Mouse (Mus musculus): ENCODE data around the gene Ncl. TPM values are rescaled to one million over a fixed set of nuclear protein-coding genes. Genes with fewer than 3 reads are reported as not detected.
A peak's percentile ranks its signal among the peaks of the same experiment; 100 is the strongest.

Ncl gene
- total RNA-seq (2014; rRNA removed): 19.7 and 24.3 TPM in 2 replicates
- polyA plus RNA-seq (2012; rRNA removed): 4.1 and 4.6 TPM in 2 replicates

DNA sequence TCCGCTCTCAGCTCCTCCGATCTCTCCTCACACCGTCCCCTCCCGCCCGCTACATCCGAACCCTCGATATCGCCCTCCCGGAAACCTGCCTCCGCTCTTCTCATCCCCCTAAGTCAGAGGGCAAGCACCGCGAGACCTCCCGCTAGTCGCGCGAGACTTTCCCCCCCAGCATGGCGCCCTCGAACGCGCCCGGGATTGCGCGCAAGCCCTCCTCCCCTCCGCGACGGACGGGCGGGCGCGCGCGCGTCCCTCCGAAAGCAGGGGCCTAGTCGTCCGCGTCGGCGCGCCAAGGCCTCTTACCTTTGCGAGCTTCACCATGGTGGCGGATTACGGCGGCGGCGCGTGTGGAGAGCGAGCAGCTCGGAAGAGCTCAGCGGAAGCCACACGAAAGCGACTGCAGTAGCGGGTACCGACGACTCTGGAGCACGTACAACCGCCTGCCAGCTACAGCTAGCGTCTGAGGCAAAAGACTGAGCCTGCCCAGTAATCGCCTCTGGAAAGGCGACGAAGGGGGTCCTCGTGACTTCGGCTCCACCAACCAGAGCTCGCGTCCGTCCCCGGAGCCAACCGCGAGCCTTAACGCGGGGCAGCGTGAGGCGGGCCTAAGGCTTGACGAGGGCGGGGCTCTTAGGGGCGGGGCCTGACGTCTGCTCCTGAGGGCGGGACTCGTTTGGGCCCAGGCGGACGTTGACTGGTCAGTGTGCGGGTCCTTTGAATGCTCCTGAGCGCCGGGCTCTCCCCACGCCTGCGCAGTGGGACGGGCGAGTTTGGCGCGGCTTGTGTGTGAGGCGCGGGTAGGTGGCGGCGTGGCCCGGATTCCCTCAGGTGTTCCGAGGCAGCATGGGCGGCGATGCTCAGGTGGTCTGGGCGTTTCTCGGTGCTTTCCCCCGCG lies at the start of gene Ncl:
TSS of gene Ncl (minus strand) at position 495 of the 892 bp plus-strand sequence.
- TF ChIP-seq CTCF (IDR thresholded peaks at IDR 0.05; ENCODE audit: low read depth, low read length) (no peak), POLR2A (IDR thresholded peaks at IDR 0.05; ENCODE audit: extremely low read depth, insufficient read depth, low read length) (peak; percentile 99)
- Histone ChIP-seq H3K36me3 (ENCODE audit: control insufficient read depth, insufficient read depth, low read length) (peaks cover 32% of the 10 kb centered on the region), H3K9ac (ENCODE audit: low read depth, low read length) (peak within 1 kb of the TSS; percentile 92), H3K4me1 (ENCODE audit: control insufficient read depth, insufficient read depth, low read length) (peaks cover 10% of the 10 kb centered on the region), H3K4me3 (ENCODE audit: insufficient read depth, low read depth, low read length) (peak within 1 kb of the TSS; percentile 78), H3K27ac (replicated peaks; ENCODE audit: insufficient read depth, low read depth, low read length) (peak within 1 kb of the TSS; percentile 81), H3K27me3 (ENCODE audit: control insufficient read depth, insufficient read depth, low read length) (no peaks in the 10 kb centered on the region), H3K79me2 (ENCODE audit: control insufficient read depth, insufficient read depth, low read length) (peaks cover 4% of the 10 kb centered on the region; the same call in 1 of the 2 replicates)
- WGBS: 1% methylated on average over 102 of the region's 102 CpGs
- peak; percentile 92 for DNase-seq (ENCODE audit: extremely low read depth, low read depth, low spot score)

- 76% methylated on average over 10 of the region's 10 CpGs for WGBS
- Histone ChIP-seq H3K36me3 (ENCODE audit: control insufficient read depth, insufficient read depth, low read length) (no peaks in the 10 kb centered on the region), H3K79me2 (ENCODE audit: control insufficient read depth, insufficient read depth, low read length) (no peaks in the 10 kb centered on the region), H3K9ac (ENCODE audit: low read depth, low read length) (no peak overlapping the region), H3K27me3 (ENCODE audit: control insufficient read depth, insufficient read depth, low read length) (no peaks in the 10 kb centered on the region), H3K4me1 (ENCODE audit: control insufficient read depth, insufficient read depth, low read length) (peaks cover 11% of the 10 kb centered on the region), H3K27ac (replicated peaks; ENCODE audit: insufficient read depth, low read depth, low read length) (no peak overlapping the region), H3K4me3 (ENCODE audit: insufficient read depth, low read depth, low read length) (no peak overlapping the region)
- no peak for DNase-seq (ENCODE audit: extremely low read depth, low read depth, low spot score)
- TF ChIP-seq POLR2A (IDR thresholded peaks at IDR 0.05; ENCODE audit: extremely low read depth, insufficient read depth, low read length) (no peak), CTCF (IDR thresholded peaks at IDR 0.05; ENCODE audit: low read depth, low read length) (no peak)
These were observed 49.3 kb upstream of the Ncl start for GRCm38 (mm10) chr1:86408515-86408914.

- DNase-seq (ENCODE audit: extremely low read depth, low read depth, low spot score): peak; percentile 96
These were observed 47.7 kb upstream of the Ncl start for GRCm38 (mm10) chr1:86406914-86407313.

DNA sequence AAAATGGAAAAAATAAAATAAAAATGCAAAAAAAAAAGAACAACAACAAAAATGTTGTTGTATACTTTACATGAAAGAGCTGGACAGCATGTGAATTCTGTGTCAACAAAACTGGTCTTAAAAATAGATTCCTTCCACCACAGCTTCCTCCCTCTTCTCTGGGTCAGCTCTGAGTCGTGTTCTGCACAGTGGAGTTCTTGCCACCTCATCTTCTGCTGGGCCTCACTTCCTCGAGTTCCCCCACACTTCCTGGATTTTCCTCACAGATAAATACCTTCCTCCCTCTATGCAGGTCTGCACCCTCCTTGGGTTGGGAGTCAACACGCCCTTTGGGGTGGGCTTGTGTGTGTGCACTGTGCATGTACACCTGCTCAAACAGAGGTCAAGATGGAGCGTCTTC lies 47.1 kb upstream of the Ncl start:
- TF ChIP-seq CTCF (IDR thresholded peaks at IDR 0.05; ENCODE audit: low read depth, low read length) (no peak), POLR2A (IDR thresholded peaks at IDR 0.05; ENCODE audit: extremely low read depth, insufficient read depth, low read length) (no peak)
- no peak overlapping the region for H3K9ac ChIP-seq (ENCODE audit: low read depth, low read length)
- H3K27me3 ChIP-seq (ENCODE audit: control insufficient read depth, insufficient read depth, low read length): no peaks in the 10 kb centered on the region
- 71% methylated on average over 4 of the region's 4 CpGs for WGBS
- H3K4me3 ChIP-seq (ENCODE audit: insufficient read depth, low read depth, low read length): no peak overlapping the region
- H3K79me2 ChIP-seq (ENCODE audit: control insufficient read depth, insufficient read depth, low read length): no peaks in the 10 kb centered on the region
- peak; percentile 44 for DNase-seq (ENCODE audit: extremely low read depth, low read depth, low spot score)
- no peaks in the 10 kb centered on the region for H3K36me3 ChIP-seq (ENCODE audit: control insufficient read depth, insufficient read depth, low read length)
- peaks cover 11% of the 10 kb centered on the region for H3K4me1 ChIP-seq (ENCODE audit: control insufficient read depth, insufficient read depth, low read length)
- H3K27ac ChIP-seq (replicated peaks; ENCODE audit: insufficient read depth, low read depth, low read length): peak overlapping the region; percentile 29

More at GRCm38 (mm10) chr1:86406914-86407313, 47.7 kb upstream of the Ncl start:
- 5% methylated on average over 8 of the region's 8 CpGs for WGBS
- Histone ChIP-seq H3K36me3 (ENCODE audit: control insufficient read depth, insufficient read depth, low read length) (no peaks in the 10 kb centered on the region), H3K27me3 (ENCODE audit: control insufficient read depth, insufficient read depth, low read length) (no peaks in the 10 kb centered on the region), H3K79me2 (ENCODE audit: control insufficient read depth, insufficient read depth, low read length) (no peaks in the 10 kb centered on the region), H3K4me1 (ENCODE audit: control insufficient read depth, insufficient read depth, low read length) (peaks cover 11% of the 10 kb centered on the region), H3K4me3 (ENCODE audit: insufficient read depth, low read depth, low read length) (no peak overlapping the region), H3K27ac (replicated peaks; ENCODE audit: insufficient read depth, low read depth, low read length) (peak overlapping the region; percentile 48), H3K9ac (ENCODE audit: low read depth, low read length) (no peak overlapping the region)
- TF ChIP-seq POLR2A (IDR thresholded peaks at IDR 0.05; ENCODE audit: extremely low read depth, insufficient read depth, low read length) (no peak), CTCF (IDR thresholded peaks at IDR 0.05; ENCODE audit: low read depth, low read length) (no peak)

DNA sequence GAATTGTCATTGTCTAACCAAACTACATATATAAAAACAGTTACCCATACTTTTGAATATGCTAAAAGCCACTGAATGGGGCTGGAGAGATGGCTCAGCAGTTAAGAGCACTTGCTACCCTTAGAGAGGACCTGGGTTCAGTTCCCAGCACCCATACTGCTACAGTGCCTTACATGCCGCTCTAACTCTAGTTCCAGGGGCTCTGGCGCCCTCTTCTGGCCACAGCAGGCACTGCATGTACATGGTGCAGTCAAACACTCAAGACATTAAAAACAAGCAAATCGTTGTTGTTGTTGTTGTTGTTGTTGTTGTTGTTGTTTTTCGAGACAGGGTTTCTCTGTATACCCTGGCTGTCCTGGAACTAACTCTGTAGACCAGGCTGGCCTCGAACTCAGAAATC lies 45.6 kb upstream of the Ncl start:
- WGBS: 64% methylated on average over 5 of the region's 5 CpGs
- no peak overlapping the region for H3K4me3 ChIP-seq (ENCODE audit: insufficient read depth, low read depth, low read length)

More for the DNA sequence above, 45.6 kb upstream of the Ncl start:
- peaks cover 11% of the 10 kb centered on the region for H3K4me1 ChIP-seq (ENCODE audit: control insufficient read depth, insufficient read depth, low read length)
- H3K79me2 ChIP-seq (ENCODE audit: control insufficient read depth, insufficient read depth, low read length): no peaks in the 10 kb centered on the region
- no peaks in the 10 kb centered on the region for H3K27me3 ChIP-seq (ENCODE audit: control insufficient read depth, insufficient read depth, low read length)
- TF ChIP-seq POLR2A (IDR thresholded peaks at IDR 0.05; ENCODE audit: extremely low read depth, insufficient read depth, low read length) (no peak), CTCF (IDR thresholded peaks at IDR 0.05; ENCODE audit: low read depth, low read length) (peak; percentile 79)
- H3K9ac ChIP-seq (ENCODE audit: low read depth, low read length): no peak overlapping the region
- no peak overlapping the region for H3K27ac ChIP-seq (replicated peaks; ENCODE audit: insufficient read depth, low read depth, low read length)
- no peak for DNase-seq (ENCODE audit: extremely low read depth, low read depth, low spot score)
- no peaks in the 10 kb centered on the region for H3K36me3 ChIP-seq (ENCODE audit: control insufficient read depth, insufficient read depth, low read length)
